Mouse (Mus musculus) spleen, postnatal 14 days (tissue): ENCODE measurements around the gene Atp5g2.
"Not testable (repeated sequence)": the region's sequence is repeated elsewhere in the genome, so short reads cannot be mapped to it uniquely, and the experiment has no call there.

ENCODE experiments used
- DNase-seq, 2 experiments: peaks; one replicate each; pipeline ENCODE4 v3.0.0; 2021 to 2022; ENCODE audit warnings: low spot score in 2 of 2

The Atp5g2 gene

DNA sequence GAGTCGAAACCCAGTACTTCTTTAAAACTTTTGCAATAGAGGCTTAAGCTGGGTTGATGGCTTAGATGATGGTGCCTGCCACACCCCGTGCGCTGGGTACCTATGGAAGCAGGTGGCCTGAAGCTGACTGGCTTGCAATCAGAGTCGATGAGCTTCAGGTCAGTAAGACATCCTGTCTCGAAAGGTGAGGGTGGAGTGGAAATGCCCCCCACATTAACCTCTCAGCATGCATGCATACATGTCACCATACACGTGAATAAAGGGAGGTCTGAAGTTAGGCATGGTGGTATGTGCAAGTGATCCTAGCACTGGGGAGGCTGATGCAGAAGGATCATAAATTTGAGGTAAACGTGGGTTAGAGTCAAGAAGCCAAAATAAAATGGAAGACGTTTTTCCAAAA is 2.6 kb downstream of the Atp5g2 start:
- no peak for DNase-seq

DNA sequence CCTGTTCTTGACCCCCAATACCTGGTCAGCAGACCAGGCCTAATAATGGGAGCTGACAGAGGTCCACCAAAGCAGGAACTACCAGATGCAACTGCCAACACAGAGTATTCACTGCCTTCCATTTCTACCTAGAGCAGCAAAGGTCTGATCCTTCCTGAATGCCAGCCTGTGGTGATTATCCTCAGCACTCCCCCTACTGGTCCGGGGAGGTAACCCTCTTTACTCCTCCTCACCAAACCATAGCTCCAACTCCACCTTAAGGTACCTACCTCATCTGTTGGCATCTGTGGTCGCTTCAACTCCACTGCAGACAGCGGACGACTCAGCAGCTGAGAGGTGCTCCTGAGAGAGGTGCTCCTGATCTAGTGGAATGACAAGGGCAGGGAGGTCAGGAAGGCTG is 6.7 kb downstream of the Atp5g2 start:
- peak; percentile 20 to 44 for DNase-seq

DNA sequence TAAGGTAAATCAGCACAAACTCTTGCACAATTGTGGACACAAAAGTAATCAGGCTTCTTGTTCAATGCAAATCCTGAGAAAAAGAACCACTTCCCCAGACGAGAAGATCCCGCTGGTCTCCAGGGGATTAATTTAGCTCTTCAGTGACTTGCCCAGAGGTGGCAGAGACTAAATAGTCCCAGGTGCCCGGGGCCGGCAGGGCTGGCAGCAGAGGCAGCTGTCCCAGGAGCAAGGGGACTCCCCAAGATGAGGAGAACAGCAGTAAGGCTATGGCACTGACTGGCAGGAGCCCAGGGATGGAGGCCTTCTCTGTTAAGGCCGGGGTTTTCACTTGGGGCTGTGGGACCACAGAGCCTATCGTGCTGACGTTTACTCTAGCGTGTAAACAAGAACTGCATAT is 8.3 kb downstream of the Atp5g2 start:
- no peak for DNase-seq

DNA sequence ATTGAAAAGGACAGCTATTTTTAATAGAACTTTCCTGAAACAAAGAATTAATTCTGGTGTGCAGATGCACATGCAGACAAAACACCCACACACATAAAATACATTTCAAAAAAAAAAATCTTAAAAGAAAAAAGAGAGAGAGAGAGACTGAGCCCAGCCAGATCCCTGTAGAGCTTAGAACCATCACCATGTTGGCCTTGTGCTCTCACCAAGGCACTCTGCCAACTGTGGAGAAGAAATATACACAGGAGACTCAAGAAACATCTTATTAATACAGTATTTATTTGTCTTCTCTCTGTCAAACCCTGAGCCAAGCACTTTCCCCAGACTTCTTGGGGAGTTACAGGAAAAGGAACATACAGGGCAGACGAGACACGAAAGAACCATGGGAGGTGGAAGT is 9.6 kb downstream of the Atp5g2 start:
- not testable (repeated sequence) for DNase-seq

DNA sequence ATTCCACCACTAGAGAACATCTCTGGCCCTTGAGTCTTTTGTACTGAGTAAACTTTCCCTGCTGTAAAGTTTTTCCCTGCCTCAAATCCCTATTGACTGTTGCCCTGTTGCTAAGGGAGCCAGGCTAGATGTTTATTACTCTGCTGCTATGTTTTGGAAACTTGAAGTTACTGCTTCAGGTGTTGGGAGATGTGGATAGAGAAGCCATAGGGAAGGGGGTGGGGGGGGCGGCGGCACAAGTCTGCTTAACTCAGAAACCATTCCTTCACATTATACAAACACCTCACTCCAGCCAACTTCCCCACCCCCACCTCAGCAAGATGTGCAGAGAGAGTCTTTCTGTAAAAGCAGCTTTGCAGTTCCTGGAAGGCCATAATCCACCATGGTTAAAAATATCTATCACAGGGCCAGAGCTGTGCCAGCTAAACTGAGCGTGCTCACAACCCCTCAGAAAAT is 14.2 kb downstream of the Atp5g2 start:
- no peak for DNase-seq

DNA sequence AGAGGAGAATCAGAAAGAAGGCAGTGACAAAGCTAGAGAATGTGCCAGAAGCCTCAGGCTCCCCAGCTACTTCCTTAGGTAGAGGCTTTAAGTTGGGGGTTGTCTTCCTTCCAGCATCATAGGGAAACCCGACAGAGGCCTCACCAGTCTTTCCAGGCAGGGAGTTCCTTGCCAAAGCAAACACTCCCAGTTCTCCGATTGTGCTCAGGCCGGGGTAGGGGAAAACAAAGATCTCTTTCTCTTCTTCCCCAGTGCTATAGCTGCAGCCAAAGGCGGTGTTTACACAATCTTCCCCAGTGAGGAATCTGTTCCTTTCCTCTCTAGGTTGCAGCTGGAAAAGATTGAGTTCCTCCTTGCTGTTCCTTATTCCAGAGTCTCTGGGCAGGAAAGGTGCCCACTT is 15.5 kb downstream of the Atp5g2 start:
- DNase-seq: no peak

DNA sequence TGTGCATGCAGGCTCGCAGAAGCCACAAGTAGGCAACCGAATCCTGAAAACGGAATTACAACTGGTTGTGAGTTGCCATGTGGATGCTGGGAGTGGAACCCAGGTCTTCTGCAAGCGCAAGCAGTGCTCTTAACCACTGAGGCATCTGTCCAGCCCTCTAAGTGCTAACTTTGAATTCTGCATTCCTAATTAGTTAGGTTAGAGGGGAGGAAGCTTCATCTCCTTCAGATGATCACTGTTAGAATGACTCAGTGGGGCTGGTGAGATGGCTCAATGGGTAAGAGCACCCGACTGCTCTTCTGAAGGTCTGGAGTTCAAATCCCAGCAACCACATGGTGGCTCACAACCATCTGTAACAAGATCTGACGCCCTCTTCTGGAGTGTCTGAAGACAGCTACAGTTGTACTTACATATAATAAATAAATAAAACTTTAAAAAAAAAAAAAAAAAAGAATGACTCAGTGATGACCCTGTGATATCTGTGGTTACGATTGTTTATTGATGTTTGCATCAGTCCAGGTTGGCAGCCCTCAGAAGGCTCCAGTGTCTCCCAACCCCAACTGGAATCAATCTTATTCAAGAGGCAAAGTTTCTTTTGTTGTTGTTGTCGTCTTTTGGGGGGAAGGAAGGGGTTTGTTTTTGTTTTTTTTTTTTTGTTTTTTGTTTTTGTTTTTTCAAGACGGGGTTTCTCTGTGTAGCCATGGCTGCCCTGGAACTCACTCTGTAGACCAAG is 20.1 kb downstream of the Atp5g2 start:
- not testable (repeated sequence) for DNase-seq

DNA sequence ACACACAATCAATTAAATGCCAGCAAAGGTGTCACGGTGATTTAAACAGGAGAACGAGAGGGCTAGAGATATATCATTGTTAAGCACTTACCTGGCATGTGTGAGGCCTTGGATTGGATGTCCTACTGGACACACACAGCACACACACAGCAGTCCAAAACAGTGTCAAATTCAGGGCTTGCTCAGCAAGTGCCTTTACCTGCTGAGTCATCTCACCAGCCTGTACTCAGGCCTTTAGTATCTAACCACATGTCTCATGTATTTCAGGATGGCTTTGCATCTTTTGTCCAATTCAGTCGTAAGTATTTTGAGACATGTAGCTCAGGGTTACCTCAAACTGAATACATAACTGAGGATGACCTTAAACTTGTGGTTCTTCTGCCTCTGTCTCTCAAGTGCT is 21.0 kb downstream of the Atp5g2 start:
- no peak for DNase-seq

DNA sequence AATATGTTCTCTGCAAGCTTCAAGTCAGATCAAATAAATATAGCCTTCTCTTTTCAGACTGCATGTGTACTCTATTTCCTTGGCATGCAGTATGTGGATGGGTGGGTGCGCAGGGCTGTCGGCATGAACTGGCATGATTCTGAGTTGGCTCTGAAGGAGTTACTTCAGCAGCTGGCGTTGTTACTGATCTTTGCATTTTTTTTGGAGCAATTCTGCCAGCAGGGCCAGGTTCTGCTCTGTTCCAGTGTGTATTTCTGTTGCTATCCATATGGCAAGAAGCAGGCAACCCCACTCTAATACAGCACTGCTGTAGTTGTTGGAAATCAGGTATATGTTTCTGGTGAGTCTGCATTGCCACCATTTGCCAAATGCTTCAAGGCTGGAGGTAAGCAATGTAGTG is 36.3 kb downstream of the Atp5g2 start:
- no peak for DNase-seq

DNA sequence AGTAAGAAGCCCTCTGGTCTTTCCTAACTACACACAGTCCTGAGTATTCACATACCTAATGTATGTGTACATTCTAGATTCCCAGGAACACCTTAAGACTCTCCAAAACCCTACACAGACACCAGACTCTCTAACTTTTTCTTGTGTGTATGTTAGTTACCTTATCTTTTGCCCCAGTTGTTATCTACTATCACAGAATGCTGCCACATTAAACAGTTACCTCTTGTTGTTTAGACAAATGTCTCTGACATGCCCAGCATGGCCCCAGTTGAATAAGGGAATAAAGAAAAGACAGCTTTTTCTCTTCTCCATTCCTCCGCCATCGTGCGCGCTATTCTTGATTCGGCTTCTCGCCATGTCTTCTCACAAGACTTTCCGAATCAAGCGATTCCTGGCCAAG is 37.5 kb downstream of the Atp5g2 start:
- DNase-seq: no peak

DNA sequence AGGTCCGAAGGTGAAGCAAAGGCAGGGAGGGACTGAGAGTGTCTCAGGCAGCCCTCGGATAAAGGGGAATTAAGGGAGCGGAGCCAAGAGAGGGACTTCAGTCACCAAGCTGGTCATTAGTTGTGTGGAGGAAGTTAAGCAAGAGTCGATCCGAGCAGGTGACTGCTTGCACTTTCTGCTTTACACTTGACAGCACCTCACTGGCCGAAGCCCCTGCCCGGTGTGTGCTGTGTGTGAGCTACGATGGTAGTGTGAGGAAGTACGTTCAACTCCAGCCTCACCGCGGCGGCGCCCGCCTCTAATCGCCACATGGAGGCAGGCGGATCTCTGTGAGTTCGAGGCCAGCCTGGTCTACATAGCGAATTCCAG is 46.5 kb downstream of the Atp5g2 start:
- DNase-seq: peak; percentile 36 to 55

DNA sequence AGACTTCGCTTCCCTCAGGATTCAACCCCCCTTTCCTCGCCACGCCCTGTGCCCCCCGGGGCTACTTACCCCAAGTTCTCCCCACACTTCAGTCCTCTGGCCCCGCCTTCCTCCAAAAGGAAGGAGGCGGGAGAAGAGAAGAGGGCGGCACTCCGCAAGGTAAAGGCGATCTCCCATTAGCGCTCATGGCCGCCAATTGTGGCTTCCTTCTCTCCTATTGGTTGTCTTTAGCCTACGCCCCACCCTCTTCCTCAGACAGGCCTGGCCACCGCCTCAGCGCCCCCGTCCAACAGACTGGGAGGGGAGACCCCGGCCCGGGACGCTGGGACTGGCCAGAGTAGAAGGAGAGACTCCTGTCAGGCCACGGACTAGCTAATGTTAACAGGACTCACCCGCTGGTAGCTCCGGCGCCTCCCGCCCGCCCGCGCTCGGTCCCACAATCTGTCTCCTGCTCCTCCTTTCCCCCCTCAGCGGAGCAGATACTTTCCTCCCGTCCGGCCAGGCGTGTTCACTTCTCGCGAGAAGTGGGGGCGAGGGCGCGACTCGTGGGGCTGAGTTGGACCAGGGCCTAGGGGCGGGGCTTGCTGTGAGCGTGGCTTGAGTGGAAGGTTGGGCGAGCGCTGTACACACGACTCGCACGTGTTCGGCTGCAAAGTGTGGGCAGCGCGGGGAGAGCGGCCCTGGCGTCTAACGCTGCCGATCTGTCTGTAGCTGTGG is 47.0 kb downstream of the Atp5g2 start, which contains the start of the genes Gm28047 and Atf7:
Gene Gm28047 (minus strand): TSS at position 98 of the 717 bp plus-strand sequence.
Gene Atf7 (minus strand): TSS at position 495 of the 717 bp plus-strand sequence.
- peak; percentile 98 for DNase-seq

DNA sequence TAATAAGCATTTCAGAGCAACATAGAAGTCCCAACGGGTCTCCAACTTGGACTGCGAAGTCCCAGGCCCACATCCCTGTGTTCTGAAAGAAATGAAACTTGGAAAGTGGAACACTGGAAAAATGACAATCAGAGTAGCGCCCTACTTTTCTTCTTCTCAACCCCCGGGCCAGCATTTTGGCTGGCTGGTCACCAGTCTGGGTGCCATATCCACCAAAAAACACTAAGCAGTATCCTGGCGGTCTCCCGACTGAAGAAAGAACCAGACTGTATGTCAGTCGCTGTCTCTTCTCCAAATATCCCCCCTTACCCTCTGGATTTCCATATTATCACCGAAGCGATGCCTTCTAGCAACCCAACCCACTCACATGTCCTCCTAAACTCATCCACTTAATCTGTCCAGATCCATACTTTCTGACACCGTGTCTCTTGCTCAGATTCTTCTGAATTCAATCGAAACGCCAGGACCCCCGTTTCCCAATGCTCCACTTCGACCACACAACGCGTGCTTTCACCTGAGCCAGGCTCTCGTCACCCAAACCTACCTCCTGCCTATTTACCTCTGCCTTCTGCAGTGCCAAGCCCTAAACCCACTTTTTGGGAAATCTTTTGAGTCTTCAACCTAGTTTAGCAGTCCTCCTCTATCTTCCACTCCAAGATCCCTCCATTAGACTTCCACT is 47.7 kb downstream of the Atp5g2 start:
- DNase-seq: no peak

DNA sequence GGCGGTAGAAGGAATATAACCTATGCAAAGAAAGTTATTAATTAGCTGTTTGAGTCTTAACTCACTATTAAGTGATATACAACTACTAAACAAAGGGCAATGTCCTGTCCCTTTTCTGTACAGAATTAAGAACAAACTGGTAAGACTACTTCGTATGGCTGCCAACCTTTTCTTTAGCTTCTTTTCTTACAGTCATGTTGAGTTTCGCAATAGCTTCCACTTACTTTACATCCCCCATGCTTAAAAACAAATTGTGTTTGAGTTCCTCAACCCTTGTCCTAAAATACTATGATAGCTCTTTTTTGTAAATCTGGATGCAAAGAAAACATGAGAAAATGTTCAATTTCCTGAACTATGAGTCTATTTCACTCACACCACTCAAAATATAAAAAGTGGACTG is 49.0 kb downstream of the Atp5g2 start:
- no peak for DNase-seq

DNA sequence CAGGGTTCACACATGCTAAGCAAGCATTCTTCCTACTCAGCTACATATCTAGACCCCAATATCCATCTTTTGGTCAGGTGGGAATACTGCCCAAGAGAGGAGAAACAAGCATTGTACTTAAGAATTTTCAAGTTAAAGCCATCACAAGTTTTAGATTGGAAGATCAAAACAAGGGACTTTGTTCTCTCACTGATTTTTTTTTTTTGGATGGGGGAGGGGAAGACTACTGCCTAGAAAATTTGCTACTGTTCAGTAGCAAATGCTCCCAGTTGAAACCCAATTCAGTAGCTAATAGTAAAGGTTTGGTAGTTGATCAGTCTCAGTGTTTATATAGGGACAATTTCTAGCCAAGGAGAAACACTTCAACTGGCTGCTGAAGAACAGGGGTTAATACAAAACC is 49.6 kb downstream of the Atp5g2 start:
- no peak for DNase-seq

DNA sequence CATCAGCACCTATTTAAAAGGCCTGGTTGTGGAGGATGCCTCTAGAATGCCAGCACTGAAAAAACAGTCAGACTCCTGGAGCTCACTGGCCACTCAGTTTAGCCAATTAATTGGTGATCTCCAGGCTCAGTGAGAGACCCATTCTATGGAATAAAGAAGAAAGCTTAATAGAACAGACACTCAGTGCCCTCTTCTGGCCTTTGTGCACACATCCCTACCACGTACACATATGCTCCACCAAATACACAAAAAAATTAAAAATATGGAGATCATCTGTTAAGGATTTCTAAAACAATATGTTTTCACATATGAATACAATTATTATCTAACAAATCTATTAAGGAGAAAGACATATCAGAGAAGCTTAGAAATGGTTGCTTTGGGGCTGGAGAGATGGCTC is 51.4 kb downstream of the Atp5g2 start:
- DNase-seq: no peak

DNA sequence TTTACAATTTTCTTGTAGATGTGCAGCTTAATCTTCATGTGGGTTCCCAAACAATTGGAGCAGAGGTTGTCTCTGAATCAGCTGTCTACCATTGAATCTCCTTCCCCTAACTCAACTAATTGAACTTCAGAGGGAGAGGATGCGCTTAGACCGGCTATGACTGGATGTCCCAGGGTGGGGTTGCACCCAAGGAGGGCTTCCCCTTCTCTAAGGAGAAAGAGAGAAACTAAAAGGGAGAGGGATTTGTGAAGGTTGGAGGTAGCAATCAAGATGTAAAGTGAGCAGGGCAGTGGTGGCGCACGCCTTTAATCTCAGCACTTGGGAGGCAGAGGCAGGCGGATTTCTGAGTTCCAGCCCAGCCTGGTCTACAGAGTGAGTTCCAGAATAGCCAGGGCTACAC is 52.7 kb downstream of the Atp5g2 start:
- DNase-seq: no peak

DNA sequence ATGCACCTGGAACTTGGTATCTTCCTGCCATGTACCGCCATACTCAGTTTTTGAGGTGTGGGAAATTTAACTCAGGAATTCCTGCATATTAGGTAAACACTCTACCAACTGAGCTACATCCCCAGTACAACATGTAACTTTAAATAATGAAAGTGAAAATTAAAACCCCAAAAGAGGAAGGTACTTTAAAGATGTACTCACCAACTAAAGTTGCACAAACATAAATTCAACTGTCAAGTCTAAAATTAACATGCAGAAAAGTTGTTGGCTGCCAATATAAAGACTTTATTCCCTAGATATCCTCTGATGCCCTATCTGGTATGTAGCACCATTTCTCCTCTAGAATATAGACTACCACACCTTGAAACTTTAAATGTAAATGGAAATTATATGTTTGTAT is 54.5 kb downstream of the Atp5g2 start:
- no peak for DNase-seq

DNA sequence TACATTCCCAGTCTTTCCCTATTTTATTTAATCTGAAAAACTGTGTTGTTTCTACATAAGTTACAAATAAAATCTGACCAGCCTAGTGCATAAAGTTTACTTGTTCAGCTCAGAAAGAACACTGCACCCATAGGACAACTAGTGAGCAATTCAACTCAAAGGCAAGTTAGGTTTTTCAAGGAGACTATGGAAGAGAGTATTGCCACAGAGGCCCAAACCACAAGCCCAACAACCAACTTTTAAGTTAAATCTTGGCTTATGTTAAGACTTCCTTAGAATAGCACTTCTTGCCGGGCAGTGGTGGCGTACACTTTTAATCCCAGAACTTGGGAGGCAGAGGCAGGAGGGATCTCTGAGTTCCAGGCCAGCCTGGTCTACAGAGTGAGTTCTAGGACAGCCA is 56.0 kb downstream of the Atp5g2 start:
- no peak for DNase-seq

DNA sequence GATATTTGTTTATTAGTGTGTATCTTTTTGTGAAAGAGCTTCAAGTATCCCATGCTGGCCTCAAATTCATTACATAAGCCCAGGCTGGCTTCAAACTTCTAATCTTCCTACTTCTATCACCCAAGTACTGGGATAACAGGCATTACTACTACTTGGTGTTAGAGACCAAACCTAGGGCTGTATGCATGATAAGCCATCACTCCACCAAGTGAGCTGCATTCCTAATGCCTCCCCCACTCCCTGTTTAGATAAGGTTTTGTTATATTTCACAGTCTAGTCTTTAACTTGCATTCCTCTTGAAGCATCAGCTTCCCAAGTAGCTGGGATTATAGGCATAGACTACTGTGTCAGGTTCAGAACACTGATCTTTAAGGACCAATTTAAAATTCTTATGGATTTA is 57.9 kb downstream of the Atp5g2 start:
- DNase-seq: no peak

DNA sequence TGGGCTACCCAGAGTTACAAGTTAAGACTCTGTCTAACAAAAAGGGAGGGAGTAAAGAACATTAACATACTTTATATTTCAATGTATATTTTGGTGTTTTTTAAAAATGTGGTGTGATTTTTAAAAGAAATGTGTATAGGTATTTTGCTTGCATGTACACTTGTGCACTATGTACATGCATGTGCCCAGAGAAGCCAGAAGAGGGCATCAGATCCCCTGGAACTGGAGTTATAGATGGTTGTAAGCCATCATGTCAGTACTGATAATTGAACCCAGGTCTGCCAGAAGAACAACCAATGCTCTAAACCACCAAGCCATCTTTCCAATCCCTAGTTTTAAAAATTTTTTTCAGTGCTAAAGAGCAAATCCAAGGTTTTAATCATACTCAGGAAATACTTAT is 59.2 kb downstream of the Atp5g2 start:
- DNase-seq: no peak
